Comparison of ENCODE assay signal across 10 mouse cellular contexts in genomic region chr12:29639543-29640196, GRCm38 (mm10).
DNase-seq lines count a peak whose midpoint lies in the region; ATAC-seq lines count a peak whose summit lies in the region.
"Had no signal": no experiment of that assay in that cellular context is flagged by ENCODE, and none has a peak within 500 bp of the region (broad histone marks: within the 10 kb centered on the region; RNA-seq: fewer than 3 reads in every experiment).

No protein-coding gene starts in this region.

- peak; percentile 37 for DNase-seq in right cerebral cortex, adult 18-20 months
- DNase-seq in right cerebral cortex, postnatal 25 days, result no peak
- peak; percentile 74 for DNase-seq in forelimb bud, embryonic 11.5 days (ENCODE audit: low read depth, low spot score)
- DNase-seq in mesoderm, embryonic 11.5 days (ENCODE audit: low read depth, low spot score), result peak; percentile 75
- no peak for DNase-seq in kidney, postnatal 10 days
- DNase-seq in ovary, postnatal 10 days (ENCODE audit: low spot score), result no peak
- DNase-seq: gastrocnemius, postnatal 25 days; kidney, postnatal 36 days; lung, embryonic 14.5 days had no signal

- WGBS in intestine, embryonic 16.5 days, result 65% methylated on average over 11 of the region's 11 CpGs

- no peak overlapping the region for H3K4me3 ChIP-seq in intestine, embryonic 16.5 days (ENCODE audit: low read length)

- no peaks in the 10 kb centered on the region for H3K9me3 ChIP-seq in intestine, embryonic 16.5 days (ENCODE audit: control insufficient read depth, low read length)

- H3K27ac ChIP-seq in intestine, embryonic 16.5 days (ENCODE audit: low read length), result no peak overlapping the region

- H3K9ac ChIP-seq in intestine, embryonic 16.5 days (ENCODE audit: low read depth, low read length), result no peak overlapping the region
- H3K9ac ChIP-seq: lung, embryonic 14.5 days had no signal

- H3K4me2 ChIP-seq in intestine, embryonic 16.5 days (ENCODE audit: low read depth, low read length), result no peak overlapping the region
- H3K4me2 ChIP-seq: lung, embryonic 14.5 days had no signal

- ATAC-seq in intestine, embryonic 16.5 days, result no peak

- H3K4me1 ChIP-seq in intestine, embryonic 16.5 days (ENCODE audit: control insufficient read depth, insufficient read depth, low read length), result no peaks in the 10 kb centered on the region

- H3K27me3 ChIP-seq in intestine, embryonic 16.5 days (replicated peaks; ENCODE audit: control insufficient read depth, insufficient read depth, low read length), result no peaks in the 10 kb centered on the region

- H3K36me3 ChIP-seq in intestine, embryonic 16.5 days (ENCODE audit: control insufficient read depth, insufficient read depth, low read length), result no peaks in the 10 kb centered on the region

Comparison
In these comparisons a context has a peak if more than half of its experiments do, and no peak if none do; other contexts are left out.
1. DNase-seq: peak in right cerebral cortex, adult 18-20 months (single experiment), forelimb bud, embryonic 11.5 days (single experiment) and mesoderm, embryonic 11.5 days (single experiment); none in right cerebral cortex, postnatal 25 days (single experiment), kidney, postnatal 10 days (single experiment) and ovary, postnatal 10 days (single experiment).